ENCODE assay signal across 28 mouse cellular contexts in genomic region chr5:114842155-114842554, GRCm38 (mm10). TPM values are rescaled to one million over a fixed set of nuclear protein-coding genes. Genes with fewer than 3 reads are reported as not detected.
DNase-seq lines count a peak whose midpoint lies in the region; ATAC-seq and TF ChIP-seq lines count a peak whose summit lies in the region.
"Not testable (repeated sequence)": the region's sequence is repeated elsewhere in the genome, so short reads cannot be mapped to it uniquely, and the experiment has no call there.
"Had no signal": no experiment of that assay in that cellular context is flagged by ENCODE, and none has a peak within 500 bp of the region (broad histone marks: within the 10 kb centered on the region; RNA-seq: fewer than 3 reads in every experiment).

No protein-coding gene starts in this region.

- not testable (repeated sequence) for H3K27me3 ChIP-seq in embryonic facial prominence, embryonic 12.5 days; forebrain, postnatal 0 days (ENCODE audit: insufficient read depth, low read length); limb, embryonic 13.5 days; midbrain, embryonic 14.5 days (ENCODE audit: control insufficient read depth, insufficient read depth, low read length); neural tube, embryonic 13.5 days

- peak overlapping the region; percentile 69; the same call in 1 of the 2 replicates for H3K27ac ChIP-seq in embryonic facial prominence, embryonic 12.5 days
- not testable (repeated sequence) for H3K27ac ChIP-seq in forebrain, postnatal 0 days (ENCODE audit: low read depth, low read length); midbrain, embryonic 14.5 days (replicated peaks; ENCODE audit: low read depth, low read length)
- peak overlapping the region; percentile 22; the same call in 1 of the 2 replicates for H3K27ac ChIP-seq in limb, embryonic 13.5 days
- H3K27ac ChIP-seq in neural tube, embryonic 13.5 days (replicated peaks): peak overlapping the region; percentile 28; the same call in 1 of the 2 replicates

- DNase-seq in 3T3-L1 (ENCODE audit: low read depth, low spot score): peak; percentile 47
- peak; percentile 56 to 61 for DNase-seq in cerebellum, postnatal 10 days
- DNase-seq in forebrain, postnatal 0 days: peak; percentile 20
- DNase-seq in midbrain, embryonic 14.5 days: peak; percentile 56

- not testable (repeated sequence) for TF ChIP-seq CTCF in forebrain, postnatal 0 days (IDR thresholded peaks at IDR 0.05; ENCODE audit: low read depth)

- H3K4me1 ChIP-seq in embryonic facial prominence, embryonic 12.5 days: peaks cover 15% of the 10 kb centered on the region
- not testable (repeated sequence) for H3K4me1 ChIP-seq in forebrain, postnatal 0 days (ENCODE audit: insufficient read depth); midbrain, embryonic 14.5 days (ENCODE audit: control insufficient read depth, insufficient read depth, low read length)
- H3K4me1 ChIP-seq in limb, embryonic 13.5 days: peaks cover 17% of the 10 kb centered on the region
- H3K4me1 ChIP-seq in neural tube, embryonic 13.5 days (replicated peaks): peaks cover 26% of the 10 kb centered on the region

- 32% methylated on average over 3 of the region's 3 CpGs for WGBS in embryonic facial prominence, embryonic 12.5 days
- 43% methylated on average over 3 of the region's 3 CpGs for WGBS in forebrain, postnatal 0 days
- WGBS in limb, embryonic 13.5 days: 38% methylated on average over 3 of the region's 3 CpGs
- 57% methylated on average over 3 of the region's 3 CpGs for WGBS in midbrain, embryonic 14.5 days
- WGBS in neural tube, embryonic 13.5 days: 59% methylated on average over 3 of the region's 3 CpGs

- H3K36me3 ChIP-seq in embryonic facial prominence, embryonic 12.5 days; forebrain, postnatal 0 days (ENCODE audit: insufficient read depth); limb, embryonic 13.5 days; midbrain, embryonic 14.5 days (ENCODE audit: control insufficient read depth, insufficient read depth, low read length); neural tube, embryonic 13.5 days: not testable (repeated sequence)

- not testable (repeated sequence) for H3K9me3 ChIP-seq in embryonic facial prominence, embryonic 12.5 days; forebrain, postnatal 0 days (ENCODE audit: low read length); limb, embryonic 13.5 days; midbrain, embryonic 14.5 days (ENCODE audit: control insufficient read depth, low read length); neural tube, embryonic 13.5 days

- not testable (repeated sequence) for H3K4me2 ChIP-seq in embryonic facial prominence, embryonic 12.5 days (replicated peaks); forebrain, postnatal 0 days (ENCODE audit: low read depth); limb, embryonic 13.5 days (replicated peaks); midbrain, embryonic 14.5 days (ENCODE audit: low read length); neural tube, embryonic 13.5 days

- ATAC-seq in embryonic facial prominence, embryonic 12.5 days (ENCODE audit: insufficient number of reproducible peaks, insufficient read depth, low FRiP score, low TSS enrichment); forebrain, postnatal 0 days; midbrain, embryonic 14.5 days (ENCODE audit: low FRiP score, low TSS enrichment): not testable (repeated sequence)
- peak; percentile 24 for ATAC-seq in limb, embryonic 13.5 days (ENCODE audit: low FRiP score, low read depth)
- ATAC-seq in neural tube, embryonic 13.5 days (ENCODE audit: low read depth): 0 out of 2 replicates have a peak, but pooled peaks have one; percentile 62

- H3K4me3 ChIP-seq in embryonic facial prominence, embryonic 12.5 days; forebrain, postnatal 0 days (ENCODE audit: low read depth, low read length); limb, embryonic 13.5 days; midbrain, embryonic 14.5 days (replicated peaks; ENCODE audit: low read depth, low read length); neural tube, embryonic 13.5 days: not testable (repeated sequence)

- H3K9ac ChIP-seq in embryonic facial prominence, embryonic 12.5 days; forebrain, postnatal 0 days; limb, embryonic 13.5 days; midbrain, embryonic 14.5 days (replicated peaks; ENCODE audit: low read length); neural tube, embryonic 13.5 days: not testable (repeated sequence)

RNA-seq across cellular contexts. Expression of gene 4930519G04Rik, which starts 11.3 kb away (rescaled TPM):
- polyA plus RNA-seq in embryonic facial prominence, embryonic 12.5 days (2016; fragmentation: Nextera tagmentation; extraction: Ambion mirVana): not detected in 2 replicates
- total RNA-seq in forebrain, postnatal 0 days (2014; rRNA removed): not detected in 2 replicates
- polyA plus RNA-seq in forebrain, postnatal 0 days (2015; fragmentation: Nextera tagmentation; extraction: Ambion mirVana): not detected in 2 replicates
- not detected in 2 replicates for polyA plus RNA-seq in limb, embryonic 13.5 days (2015; fragmentation: Nextera tagmentation; extraction: Ambion mirVana)
- not detected in 2 replicates for polyA plus RNA-seq in midbrain, embryonic 14.5 days (2014; fragmentation: Nextera tagmentation; extraction: Ambion mirVana)
- not detected in 2 replicates for polyA plus RNA-seq in neural tube, embryonic 13.5 days (2015; fragmentation: Nextera tagmentation; extraction: Ambion mirVana)
- total RNA-seq: adrenal gland, adult 18-20 months; adrenal gland, postnatal 25 days; gastrocnemius, adult 2 months; gastrocnemius, postnatal 36 days; heart, adult 18-20 months; heart, postnatal 36 days; left cerebral cortex, postnatal 10 days; MEL had no signal
- polyA plus RNA-seq: forebrain, embryonic 15.5 days; heart, embryonic 11.5 days; heart, embryonic 16.5 days; hindbrain, embryonic 13.5 days; inflammation-experienced regulatory T-cells, adult 6 months; kidney, embryonic 14.5 days; limb, embryonic 11.5 days; liver, embryonic 11.5 days; liver, embryonic 16.5 days; lung, postnatal 0 days; midbrain, embryonic 13.5 days; neural tube, embryonic 14.5 days; stomach, embryonic 15.5 days had no signal

RNA-seq across cellular contexts. Expression of gene Gm9936, which starts 16.3 kb away (rescaled TPM):
- polyA plus RNA-seq in embryonic facial prominence, embryonic 12.5 days (2016; fragmentation: Nextera tagmentation; extraction: Ambion mirVana): 0.28 and 0.39 TPM in 2 replicates
- 3.6 and 4.2 TPM in 2 replicates for total RNA-seq in forebrain, postnatal 0 days (2014; rRNA removed)
- polyA plus RNA-seq in forebrain, postnatal 0 days (2015; fragmentation: Nextera tagmentation; extraction: Ambion mirVana): 1.8 and 3.2 TPM in 2 replicates
- polyA plus RNA-seq in limb, embryonic 13.5 days (2015; fragmentation: Nextera tagmentation; extraction: Ambion mirVana): 0.24 and 0.28 TPM in 2 replicates
- polyA plus RNA-seq in midbrain, embryonic 14.5 days (2014; fragmentation: Nextera tagmentation; extraction: Ambion mirVana): 3.4 and 3.5 TPM in 2 replicates
- polyA plus RNA-seq in neural tube, embryonic 13.5 days (2015; fragmentation: Nextera tagmentation; extraction: Ambion mirVana): 1.3 and 1.4 TPM in 2 replicates
- total RNA-seq: adrenal gland, adult 18-20 months; gastrocnemius, adult 2 months; gastrocnemius, postnatal 36 days; heart, adult 18-20 months; heart, postnatal 36 days; MEL had no signal
- polyA plus RNA-seq: heart, embryonic 11.5 days; heart, embryonic 16.5 days; inflammation-experienced regulatory T-cells, adult 6 months; kidney, embryonic 14.5 days; liver, embryonic 11.5 days; lung, postnatal 0 days had no signal

RNA-seq across cellular contexts. Expression of gene 1500011B03Rik, which starts 18.9 kb away (rescaled TPM):
- polyA plus RNA-seq in embryonic facial prominence, embryonic 12.5 days (2016; fragmentation: Nextera tagmentation; extraction: Ambion mirVana): 109 and 113 TPM in 2 replicates
- total RNA-seq in forebrain, postnatal 0 days (2014; rRNA removed): 298 and 325 TPM in 2 replicates
- 378 and 431 TPM in 2 replicates for polyA plus RNA-seq in forebrain, postnatal 0 days (2015; fragmentation: Nextera tagmentation; extraction: Ambion mirVana)
- polyA plus RNA-seq in limb, embryonic 13.5 days (2015; fragmentation: Nextera tagmentation; extraction: Ambion mirVana): 93.9 and 98.0 TPM in 2 replicates
- 276 and 315 TPM in 2 replicates for polyA plus RNA-seq in midbrain, embryonic 14.5 days (2014; fragmentation: Nextera tagmentation; extraction: Ambion mirVana)
- 243 and 266 TPM in 2 replicates for polyA plus RNA-seq in neural tube, embryonic 13.5 days (2015; fragmentation: Nextera tagmentation; extraction: Ambion mirVana)

RNA-seq across cellular contexts. Expression of gene Oasl2, which starts 54.6 kb away (rescaled TPM):
- 2.4 and 4.2 TPM in 2 replicates for polyA plus RNA-seq in embryonic facial prominence, embryonic 12.5 days (2016; fragmentation: Nextera tagmentation; extraction: Ambion mirVana)
- 4.2 and 7.0 TPM in 2 replicates for total RNA-seq in forebrain, postnatal 0 days (2014; rRNA removed)
- 4.2 and 4.8 TPM in 2 replicates for polyA plus RNA-seq in forebrain, postnatal 0 days (2015; fragmentation: Nextera tagmentation; extraction: Ambion mirVana)
- polyA plus RNA-seq in limb, embryonic 13.5 days (2015; fragmentation: Nextera tagmentation; extraction: Ambion mirVana): 1.3 and 2.3 TPM in 2 replicates
- 2.5 and 7.9 TPM in 2 replicates for polyA plus RNA-seq in midbrain, embryonic 14.5 days (2014; fragmentation: Nextera tagmentation; extraction: Ambion mirVana)
- 3.3 and 5.1 TPM in 2 replicates for polyA plus RNA-seq in neural tube, embryonic 13.5 days (2015; fragmentation: Nextera tagmentation; extraction: Ambion mirVana)
